Mouse (Mus musculus): ENCODE results near the gene Eno1.

The Eno1 gene

GRCm38 (mm10) chr4:150236521-150237481 lies at the start of gene Eno1:
TSS of gene Eno1 (plus strand) at chr4:150236721.
- DNase-seq = peak; percentile 99

GRCm38 (mm10) chr4:150188236-150188635 lies 48.3 kb upstream of the Eno1 start:
- no peak for DNase-seq

- DNase-seq = no peak
These were observed 44.3 kb upstream of the Eno1 start for GRCm38 (mm10) chr4:150192199-150192598.

GRCm38 (mm10) chr4:150193915-150194314 lies 42.6 kb upstream of the Eno1 start:
- peak; percentile 50 to 65 for DNase-seq

- DNase-seq = no peak
These were observed 38.3 kb upstream of the Eno1 start for GRCm38 (mm10) chr4:150198268-150198667.

- DNase-seq = no peak
These were observed 35.3 kb upstream of the Eno1 start, which contains the start of gene Car6 for GRCm38 (mm10) chr4:150201232-150201631. TSS of gene Car6 (minus strand) at chr4:150201332.

- no peak for DNase-seq
These were observed 33.8 kb upstream of the Eno1 start for GRCm38 (mm10) chr4:150202702-150203101.

- no peak for DNase-seq
These were observed 31.6 kb upstream of the Eno1 start for GRCm38 (mm10) chr4:150204877-150205276.

- no peak for DNase-seq
These were observed 26.8 kb upstream of the Eno1 start for GRCm38 (mm10) chr4:150209751-150210150.

GRCm38 (mm10) chr4:150210306-150210705 lies 26.2 kb upstream of the Eno1 start:
- DNase-seq = no peak

- no peak for DNase-seq
These were observed 24.5 kb upstream of the Eno1 start for GRCm38 (mm10) chr4:150211930-150212552.

GRCm38 (mm10) chr4:150212553-150212971 lies 24.0 kb upstream of the Eno1 start:
- DNase-seq = peak in 1 of 2 experiments; percentile 13

GRCm38 (mm10) chr4:150213910-150214309 lies 22.6 kb upstream of the Eno1 start:
- DNase-seq = peak in 1 of 2 experiments; percentile 37

- DNase-seq = no peak
These were observed 20.1 kb upstream of the Eno1 start for GRCm38 (mm10) chr4:150216423-150216822.

GRCm38 (mm10) chr4:150217042-150217554 lies 19.4 kb upstream of the Eno1 start:
- no peak for DNase-seq

GRCm38 (mm10) chr4:150217935-150218334 lies 18.6 kb upstream of the Eno1 start:
- no peak for DNase-seq

GRCm38 (mm10) chr4:150219501-150220292 lies 16.8 kb upstream of the Eno1 start:
- peak; percentile 60 to 82 for DNase-seq

GRCm38 (mm10) chr4:150220584-150220983 lies 15.9 kb upstream of the Eno1 start:
- no peak for DNase-seq

- DNase-seq = no peak
These were observed 15.4 kb upstream of the Eno1 start for GRCm38 (mm10) chr4:150221017-150221640.

GRCm38 (mm10) chr4:150223830-150224229 lies 12.7 kb upstream of the Eno1 start:
- DNase-seq = no peak

- DNase-seq = no peak
These were observed 10.8 kb upstream of the Eno1 start for GRCm38 (mm10) chr4:150225700-150226099.
